Mouse (Mus musculus) E14TG2a.4 (cell line): ENCODE results near the gene Atxn7l1.

Source experiments
- H3K27me3 ChIP-seq: 2 replicates; pipeline ENCODE4 v1.6.1; 2014; ENCODE audit warnings: low read length, control low read depth; ENCODE audit not compliant: insufficient read depth
- H3K36me3 ChIP-seq: 2 replicates; pipeline ENCODE4 v1.6.1; 2014; ENCODE audit warnings: low read length, control low read depth; ENCODE audit not compliant: insufficient read depth
- H3K4me1 ChIP-seq: replicated peaks from 2 replicates; pipeline ENCODE4 v1.6.1; 2014; ENCODE audit warnings: low read depth, low read length, control low read depth
- H3K4me3 ChIP-seq: replicated peaks from 2 replicates; pipeline ENCODE4 v1.5.1; 2014; ENCODE audit warnings: mild to moderate bottlenecking, low read length
- H3K9me3 ChIP-seq: 2 replicates; pipeline ENCODE4 v1.6.1; 2014; ENCODE audit warnings: low read length, control low read depth
- CTCF ChIP-seq: conservative IDR thresholded peaks from 2 replicates; pipeline ENCODE4 v1.5.1; 2014; ENCODE audit warnings: low read length
- NANOG ChIP-seq: IDR thresholded peaks from 2 replicates; pipeline ENCODE4 v1.6.1; 2014; ENCODE audit warnings: borderline replicate concordance, low read length, mixed read lengths
- POU5F1 ChIP-seq: IDR thresholded peaks from 2 replicates; pipeline ENCODE4 v1.6.1; 2014; ENCODE audit warnings: low read length, borderline replicate concordance

Atxn7l1 gene

DNA sequence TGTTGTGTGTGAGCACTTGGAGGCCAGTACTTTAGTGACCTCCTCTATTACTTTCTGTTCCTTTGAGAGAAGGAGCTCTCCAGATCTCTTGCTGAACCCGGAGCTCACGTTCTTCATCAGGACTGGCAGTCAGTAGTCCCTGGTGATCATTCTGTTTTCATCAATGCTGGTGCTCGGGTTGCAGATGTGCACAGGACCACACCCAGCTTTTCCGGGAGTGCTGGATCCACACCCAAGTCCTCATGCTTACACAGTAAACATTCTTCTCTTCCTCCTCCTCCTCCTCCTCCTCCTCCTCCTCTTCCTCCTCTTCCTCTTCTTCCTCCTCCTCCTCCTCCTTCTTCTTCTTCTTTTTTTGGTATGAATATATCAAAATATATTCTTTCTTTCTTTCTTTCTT, 205.2 kb downstream of the Atxn7l1 start:
- H3K36me3 ChIP-seq = peaks cover 10% of the 10 kb centered on the region; the same call in 1 of the 2 replicates
- TF ChIP-seq NANOG = no peak
- no peak for TF ChIP-seq CTCF
- no peak for TF ChIP-seq POU5F1
- H3K4me3 ChIP-seq = no peak overlapping the region
- peaks cover 20% of the 10 kb centered on the region for H3K4me1 ChIP-seq
- peaks cover 16% of the 10 kb centered on the region for H3K9me3 ChIP-seq
- peaks cover 3% of the 10 kb centered on the region; the same call in 1 of the 2 replicates for H3K27me3 ChIP-seq

DNA sequence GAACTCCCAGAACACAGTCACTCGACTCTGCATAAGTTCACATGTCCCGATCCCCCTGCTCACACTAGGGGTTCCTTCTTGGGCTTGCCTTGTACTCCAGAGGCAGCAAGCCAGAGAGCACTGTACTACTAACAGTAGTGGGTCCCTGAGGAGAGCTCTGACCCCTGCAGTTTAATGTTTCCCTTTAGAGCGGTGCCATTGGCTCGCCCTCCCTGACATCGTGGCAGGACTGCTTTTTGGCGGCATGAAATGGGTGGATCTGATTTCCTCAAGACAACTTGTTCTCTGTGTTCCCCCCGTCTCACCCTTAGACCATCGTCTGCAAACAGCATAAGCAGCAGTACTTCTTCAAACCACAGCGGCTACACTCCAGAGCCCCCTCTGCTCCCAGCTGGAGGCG, 210.9 kb downstream of the Atxn7l1 start:
- peaks cover 11% of the 10 kb centered on the region; the same call in 1 of the 2 replicates for H3K36me3 ChIP-seq
- no peak for TF ChIP-seq CTCF
- no peak overlapping the region for H3K4me3 ChIP-seq
- 0 out of 2 replicates have a peak, but pooled peaks cover 2% of the 10 kb centered on the region for H3K4me1 ChIP-seq
- no peaks in the 10 kb centered on the region; the same call in 1 of the 2 replicates for H3K9me3 ChIP-seq
- peaks cover 3% of the 10 kb centered on the region; the same call in 1 of the 2 replicates for H3K27me3 ChIP-seq

DNA sequence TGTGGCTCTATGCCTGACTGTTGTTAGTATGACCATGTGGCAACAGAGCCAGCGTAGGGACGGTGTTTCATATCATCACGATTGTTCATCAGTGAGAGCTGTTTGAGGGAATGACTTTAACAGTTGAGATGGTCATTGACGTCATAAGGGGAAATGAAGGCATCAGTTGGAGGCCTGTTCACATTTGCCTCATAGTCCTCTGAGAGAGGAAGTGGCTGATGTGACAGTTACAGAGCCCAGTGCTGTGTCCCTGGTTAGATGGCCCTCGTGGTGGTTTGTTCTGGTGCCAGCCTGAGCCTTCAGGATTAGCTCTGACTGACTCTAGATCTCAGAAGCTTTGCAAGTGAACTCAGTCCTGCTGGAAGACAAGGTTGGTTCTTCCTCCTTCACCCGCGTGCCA, 211.7 kb downstream of the Atxn7l1 start:
- Histone ChIP-seq H3K4me3 (no peak overlapping the region), H3K36me3 (peaks cover 11% of the 10 kb centered on the region; the same call in 1 of the 2 replicates), H3K27me3 (peaks cover 3% of the 10 kb centered on the region; the same call in 1 of the 2 replicates), H3K4me1 (no peaks in the 10 kb centered on the region), H3K9me3 (no peaks in the 10 kb centered on the region)
- TF ChIP-seq POU5F1 = no peak
- TF ChIP-seq NANOG = no peak
- no peak for TF ChIP-seq CTCF

DNA sequence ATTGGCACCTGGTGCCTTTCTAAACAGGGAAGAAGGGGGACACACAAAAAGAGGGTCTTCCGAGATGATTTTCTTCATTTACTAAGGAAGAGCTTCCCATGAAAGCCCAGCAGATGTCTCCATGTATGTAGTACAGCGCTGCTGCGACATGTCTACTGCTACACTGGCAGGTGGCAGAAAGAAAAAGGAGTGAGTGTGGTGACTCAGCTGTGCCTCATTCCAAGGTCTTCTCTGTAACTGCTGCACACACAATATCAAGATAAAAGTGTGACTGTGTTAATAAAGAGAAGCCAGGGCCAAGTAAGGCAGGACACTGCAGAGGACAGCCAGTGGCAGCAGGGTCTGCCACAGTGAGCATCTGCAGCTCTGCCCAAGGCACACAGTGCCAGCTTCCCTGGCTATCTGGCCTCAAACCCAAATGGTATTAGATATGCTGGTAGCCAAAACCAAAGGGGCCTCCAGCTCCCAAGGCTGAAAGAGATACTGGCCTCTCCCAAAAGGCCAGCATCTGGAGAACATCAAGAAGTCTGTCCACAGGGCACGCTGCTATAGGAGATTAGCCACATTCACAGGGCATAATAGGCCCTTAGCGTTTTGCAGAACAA, 212.5 kb downstream of the Atxn7l1 start:
- H3K4me3 ChIP-seq = no peak overlapping the region
- TF ChIP-seq POU5F1 (no peak), NANOG (no peak), CTCF (no peak)
- H3K9me3 ChIP-seq = no peaks in the 10 kb centered on the region
- peaks cover 11% of the 10 kb centered on the region; the same call in 1 of the 2 replicates for H3K36me3 ChIP-seq
- H3K4me1 ChIP-seq = no peaks in the 10 kb centered on the region
- H3K27me3 ChIP-seq = peaks cover 3% of the 10 kb centered on the region; the same call in 1 of the 2 replicates

DNA sequence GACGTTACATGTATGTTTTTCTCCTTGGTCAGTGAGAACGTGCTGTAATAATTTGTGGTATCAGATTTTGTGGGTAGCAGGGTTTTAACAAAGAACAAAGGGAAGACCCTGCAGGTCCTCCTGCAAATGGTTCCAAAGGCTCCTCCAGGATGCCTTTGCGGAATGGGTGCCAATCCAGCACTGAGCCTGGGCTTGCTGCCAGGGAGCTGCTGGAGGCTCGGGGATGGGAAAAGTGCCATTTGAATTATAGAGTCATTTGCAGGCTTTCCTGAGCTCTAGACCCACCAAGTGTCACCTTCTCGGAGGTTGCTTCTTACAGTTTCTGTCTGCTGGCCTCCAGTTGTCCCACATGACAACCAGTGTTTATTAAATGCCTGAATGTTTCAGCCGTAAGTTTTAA, 213.2 kb downstream of the Atxn7l1 start:
- Histone ChIP-seq H3K4me3 (no peak overlapping the region), H3K27me3 (peaks cover 5% of the 10 kb centered on the region; the same call in 1 of the 2 replicates), H3K36me3 (peaks cover 11% of the 10 kb centered on the region; the same call in 1 of the 2 replicates), H3K9me3 (no peaks in the 10 kb centered on the region), H3K4me1 (no peaks in the 10 kb centered on the region)
- no peak for TF ChIP-seq CTCF

DNA sequence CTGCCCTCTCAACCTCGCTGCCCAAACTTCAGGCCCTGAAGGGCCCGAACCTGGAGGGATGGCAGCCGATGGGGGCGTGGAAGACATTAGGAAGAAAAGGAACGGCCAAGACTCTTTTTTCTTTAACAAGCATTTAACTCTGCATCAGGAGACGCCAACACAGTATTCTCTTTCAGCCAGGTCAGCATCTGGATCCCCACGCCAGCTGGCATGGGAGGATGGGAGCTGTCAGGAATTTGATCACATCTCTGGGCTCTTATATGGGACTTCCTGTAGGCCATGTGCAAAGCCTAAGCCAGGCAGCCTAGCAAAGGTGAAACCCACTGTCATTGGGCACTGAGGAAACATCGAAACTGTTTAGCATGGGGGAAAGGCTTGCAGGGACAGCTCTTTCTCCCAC, 217.0 kb downstream of the Atxn7l1 start:
- TF ChIP-seq POU5F1 (no peak), NANOG (no peak), CTCF (no peak)
- no peak overlapping the region for H3K4me3 ChIP-seq
- H3K9me3 ChIP-seq = no peaks in the 10 kb centered on the region
- H3K36me3 ChIP-seq = 0 out of 2 replicates have a peak, but pooled peaks cover under 1% of the 10 kb centered on the region
- H3K27me3 ChIP-seq = peaks cover 22% of the 10 kb centered on the region
- peaks cover 19% of the 10 kb centered on the region for H3K4me1 ChIP-seq

DNA sequence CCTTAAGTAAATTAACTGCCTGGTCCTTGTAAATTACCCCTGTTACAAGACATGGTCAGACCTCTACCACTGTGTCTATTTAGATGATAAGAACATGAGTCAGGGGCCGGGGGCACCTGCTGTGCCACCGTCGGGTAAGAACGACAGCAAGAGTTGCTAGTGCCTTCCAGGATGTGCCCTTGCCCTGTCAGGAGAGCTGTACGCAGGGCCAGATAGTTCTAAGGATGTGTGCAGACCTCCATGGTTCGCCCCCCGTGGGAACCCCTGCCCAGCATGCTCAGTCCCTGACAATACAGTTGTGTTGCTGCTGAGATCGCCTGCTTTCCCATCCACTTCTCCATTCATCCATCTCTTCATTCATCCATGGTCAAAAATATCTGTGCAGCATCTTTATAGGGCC, 217.6 kb downstream of the Atxn7l1 start:
- Histone ChIP-seq H3K4me3 (no peak overlapping the region), H3K9me3 (no peaks in the 10 kb centered on the region), H3K27me3 (peaks cover 20% of the 10 kb centered on the region), H3K36me3 (no peaks in the 10 kb centered on the region), H3K4me1 (peaks cover 25% of the 10 kb centered on the region)
- TF ChIP-seq NANOG = no peak
- no peak for TF ChIP-seq POU5F1
- no peak for TF ChIP-seq CTCF

DNA sequence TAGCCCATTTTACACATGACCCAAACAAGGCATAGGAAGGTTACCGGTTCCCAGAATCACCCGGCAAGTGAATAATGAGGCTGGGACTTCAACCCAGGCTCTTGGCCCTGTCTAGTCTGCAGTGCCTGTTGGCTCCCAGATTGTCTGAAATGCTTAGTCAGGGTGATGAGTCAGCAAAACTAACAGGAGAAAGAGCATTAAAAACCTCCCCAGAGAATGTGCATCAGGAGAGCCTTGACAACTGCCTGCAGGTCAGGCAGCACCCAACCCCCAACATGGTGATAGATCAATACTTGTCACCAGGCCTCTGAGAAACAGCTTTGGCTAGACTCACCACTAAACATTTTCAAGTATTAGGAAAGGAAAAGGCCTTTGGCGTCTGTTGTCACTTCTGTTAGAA, 222.1 kb downstream of the Atxn7l1 start:
- Histone ChIP-seq H3K36me3 (no peaks in the 10 kb centered on the region), H3K27me3 (peaks cover 22% of the 10 kb centered on the region), H3K9me3 (peaks cover 3% of the 10 kb centered on the region; the same call in 1 of the 2 replicates), H3K4me3 (no peak overlapping the region), H3K4me1 (peaks cover 29% of the 10 kb centered on the region)
- no peak for TF ChIP-seq CTCF
- no peak for TF ChIP-seq POU5F1
- TF ChIP-seq NANOG = no peak

DNA sequence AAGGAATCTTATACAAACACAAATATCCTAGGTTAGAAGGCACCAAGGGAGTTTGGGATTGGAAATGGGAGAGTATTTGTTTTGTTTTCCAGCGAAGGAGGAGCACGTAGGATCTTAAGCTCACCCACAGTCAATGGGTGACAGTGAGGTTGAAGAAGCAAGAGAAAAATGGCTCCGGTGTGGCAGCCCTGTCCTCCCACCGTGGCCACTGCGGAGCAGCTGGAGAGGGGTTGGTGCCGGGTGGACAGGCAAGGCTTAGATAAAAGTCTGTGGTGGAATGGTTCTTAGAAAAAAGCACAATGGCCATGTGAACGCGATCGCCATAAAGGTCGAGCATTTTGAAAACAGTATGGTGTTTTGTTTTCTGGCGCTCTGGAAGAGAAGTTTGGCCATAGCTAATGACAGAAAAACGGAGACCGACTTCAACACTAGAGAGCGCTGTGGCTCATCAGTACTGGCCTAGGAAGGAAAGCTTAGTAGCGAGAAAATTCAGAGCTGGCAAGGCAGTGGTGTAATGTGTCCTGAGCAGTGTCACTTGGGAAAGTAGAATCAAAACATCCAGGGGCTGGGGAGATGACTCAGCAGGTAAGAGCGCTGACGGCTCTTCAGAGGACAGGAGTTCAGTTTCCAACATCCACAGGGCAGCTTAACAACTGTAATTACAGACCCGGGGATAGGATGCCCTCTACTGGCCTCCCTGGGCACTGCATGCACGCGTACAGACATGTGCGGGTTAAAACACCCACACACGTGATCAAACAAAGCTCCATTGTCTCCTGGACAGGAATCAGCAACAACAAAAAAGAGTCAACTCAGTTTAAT, 232.3 kb downstream of the Atxn7l1 start:
- TF ChIP-seq POU5F1 = no peak
- peak; percentile 96 for TF ChIP-seq CTCF
- TF ChIP-seq NANOG = no peak
- H3K4me1 ChIP-seq = peaks cover 54% of the 10 kb centered on the region
- 0 out of 2 replicates have a peak, but pooled peaks cover 4% of the 10 kb centered on the region for H3K27me3 ChIP-seq
- H3K4me3 ChIP-seq = peak overlapping the region; percentile 49
- no peaks in the 10 kb centered on the region for H3K9me3 ChIP-seq
- no peaks in the 10 kb centered on the region for H3K36me3 ChIP-seq
